Mouse (Mus musculus) heart, adult 9 months (tissue): ENCODE results near the gene Olfr957.

Experiments
- DNase-seq, 2 experiments: peaks; one replicate each; pipeline ENCODE4 v3.0.0; 2022; ENCODE audit warnings: low spot score in 2 of 2

Gene Olfr957

DNA sequence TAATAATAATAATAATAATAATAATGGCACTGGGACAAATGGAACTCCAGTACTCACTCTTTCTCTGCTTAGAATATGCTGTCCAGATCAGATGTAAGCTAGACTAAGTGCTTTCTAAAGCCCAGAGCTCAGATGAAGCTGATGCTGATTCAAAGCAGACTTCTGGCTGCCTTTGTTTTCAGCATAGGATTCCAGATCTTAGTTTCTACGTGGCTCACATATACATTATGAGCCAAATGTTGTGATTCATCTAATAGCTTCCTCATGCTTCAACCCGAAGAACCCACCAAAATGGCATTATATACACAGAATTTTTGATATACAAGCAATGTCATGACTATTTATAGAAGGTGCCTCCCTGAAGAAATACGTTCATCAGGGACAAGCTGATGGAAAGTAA is at the start of gene Olfr957:
TSS of gene Olfr957 (minus strand) at position 279 of the 400 bp plus-strand sequence.
- no peak for DNase-seq

DNA sequence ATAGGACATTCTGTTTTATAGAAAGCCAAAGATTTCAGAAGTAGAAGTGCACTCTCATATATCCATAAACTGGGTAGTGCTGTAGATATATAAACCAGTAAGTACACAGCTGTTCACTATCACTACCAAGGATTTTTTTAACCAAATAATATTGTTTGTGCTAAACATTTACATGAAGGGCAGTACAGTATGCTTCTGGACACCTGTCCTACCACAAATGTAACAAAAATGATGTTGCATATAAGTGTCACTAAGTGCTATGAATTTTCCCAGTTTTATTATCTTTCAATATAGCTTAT is 42.7 kb upstream of the Olfr957 start:
- DNase-seq, result no peak

DNA sequence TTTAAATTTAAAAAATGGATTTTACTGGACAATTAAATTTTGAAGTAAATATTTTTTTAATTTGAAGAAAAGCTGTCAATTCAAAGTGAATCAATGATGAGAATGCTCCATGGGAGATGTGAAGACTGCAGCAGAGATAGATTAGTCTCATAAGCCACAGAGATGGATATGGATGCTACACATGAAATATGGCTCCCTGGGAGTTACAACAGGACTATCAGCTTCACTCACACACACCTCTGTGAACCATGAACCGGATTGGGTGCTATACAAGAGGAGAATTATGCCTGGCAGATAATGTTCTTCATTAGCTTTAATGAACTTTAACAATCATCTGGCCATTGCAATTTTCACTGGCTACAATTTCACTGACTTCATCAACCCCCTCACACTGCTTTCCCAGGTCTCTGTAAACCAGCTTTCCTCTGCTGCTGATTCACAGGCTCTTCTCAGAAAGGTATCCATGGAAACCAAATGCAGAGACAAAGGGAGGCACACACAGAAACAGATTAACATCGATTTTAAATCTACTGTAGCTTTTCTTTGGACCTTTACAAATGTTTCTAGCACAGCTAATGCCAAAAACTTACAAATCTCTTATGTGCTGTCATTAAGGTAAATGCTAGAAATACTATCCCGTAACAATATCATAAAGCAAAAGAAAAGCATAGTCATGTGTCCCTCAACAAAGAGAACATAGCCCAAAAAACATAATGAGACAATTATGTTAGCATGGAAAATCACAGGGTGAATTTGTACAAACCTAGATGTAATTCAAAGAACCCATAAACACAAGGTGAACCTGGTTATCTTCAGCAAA is 42.1 kb upstream of the Olfr957 start:
- DNase-seq, result no peak

DNA sequence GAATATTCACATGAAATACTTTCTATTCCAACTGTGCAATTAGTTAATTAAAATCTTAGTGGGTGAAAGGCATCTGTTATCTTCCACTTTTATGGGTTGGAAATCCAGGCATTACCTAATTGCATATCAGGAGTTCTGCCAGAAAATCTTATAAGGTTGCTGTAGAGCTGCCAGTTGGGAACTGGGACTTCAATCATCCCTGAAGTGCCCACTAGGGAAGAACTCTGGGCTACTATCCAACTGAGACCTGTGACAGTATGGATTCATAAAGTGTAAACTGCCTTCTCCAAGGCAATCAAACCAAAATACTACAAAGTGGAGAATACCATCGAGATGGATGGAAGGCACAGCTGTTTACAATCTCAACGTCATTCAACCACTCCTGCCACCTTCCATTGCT is 38.3 kb upstream of the Olfr957 start, which contains the start of gene Olfr958:
TSS of gene Olfr958 (minus strand) at position 109 of the 400 bp plus-strand sequence.
- DNase-seq, result no peak

DNA sequence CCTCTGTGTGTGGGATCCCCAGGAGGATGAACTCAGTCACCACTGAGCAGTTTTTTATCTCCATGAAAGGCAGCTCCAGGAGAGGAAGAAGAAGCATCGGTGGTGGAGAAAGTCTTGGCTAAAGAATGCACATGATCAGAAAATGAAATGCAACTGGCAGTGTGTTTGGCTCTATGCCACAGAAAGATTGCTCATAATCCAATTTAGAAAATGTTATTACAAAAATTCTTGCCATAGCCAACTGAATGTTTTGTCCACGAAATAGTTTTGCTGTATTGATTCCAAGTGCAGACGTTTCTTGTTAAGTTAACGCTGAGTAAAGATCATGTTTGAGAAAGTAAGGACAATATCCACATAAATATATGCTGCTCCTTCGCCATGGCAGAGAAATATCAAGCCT is 35.2 kb upstream of the Olfr957 start:
- no peak for DNase-seq

DNA sequence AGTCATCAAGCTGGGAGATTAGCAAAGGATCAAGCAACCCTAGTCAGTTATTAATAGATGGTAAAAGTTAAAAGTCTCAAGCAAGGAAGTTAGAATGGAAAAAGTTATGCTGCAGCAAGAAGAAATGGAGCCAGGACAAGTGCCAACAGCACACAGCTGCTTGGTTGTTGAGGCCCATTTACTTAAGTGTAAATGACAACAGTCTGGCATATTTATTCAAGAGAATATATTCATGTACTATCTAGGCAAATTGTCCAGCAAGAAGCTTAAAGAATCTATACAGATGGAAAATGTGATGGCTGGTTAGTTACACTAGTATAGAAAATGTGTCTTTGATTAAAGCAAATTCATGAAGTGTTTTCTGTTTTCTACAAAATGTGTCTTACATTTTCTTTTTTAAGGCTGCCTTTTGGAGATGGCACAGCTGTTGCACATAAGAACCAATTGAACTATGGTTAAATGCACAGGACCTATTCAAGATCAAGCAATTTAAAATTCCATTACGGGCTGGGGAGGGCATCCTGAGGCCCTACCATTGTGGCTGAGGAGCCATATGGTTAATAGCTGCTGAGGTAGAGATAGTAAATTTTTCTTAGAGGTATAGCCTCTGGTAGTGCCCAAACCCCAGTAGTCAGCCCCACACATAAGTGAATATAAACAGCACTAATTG is 8.1 kb upstream of the Olfr957 start:
- DNase-seq, result no peak

DNA sequence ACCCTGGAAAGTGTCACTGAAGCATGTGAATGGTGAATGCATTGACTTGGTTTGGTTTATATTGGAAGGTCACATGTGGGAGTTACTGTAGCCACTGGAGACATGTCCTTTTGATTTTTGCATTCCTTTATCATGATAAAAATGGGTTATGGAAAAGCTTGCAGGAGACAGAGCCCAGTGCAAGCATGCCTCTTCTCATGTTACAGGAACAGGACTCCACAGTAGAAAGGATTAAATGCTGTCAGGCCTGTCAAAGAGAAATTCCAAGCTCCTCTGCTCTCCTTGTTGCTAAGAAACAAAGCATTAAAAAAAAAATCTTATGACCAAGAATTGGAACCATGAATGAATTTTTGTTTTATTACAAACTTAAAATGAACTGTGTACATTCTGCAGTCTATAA is 3.0 kb upstream of the Olfr957 start:
- no peak for DNase-seq

DNA sequence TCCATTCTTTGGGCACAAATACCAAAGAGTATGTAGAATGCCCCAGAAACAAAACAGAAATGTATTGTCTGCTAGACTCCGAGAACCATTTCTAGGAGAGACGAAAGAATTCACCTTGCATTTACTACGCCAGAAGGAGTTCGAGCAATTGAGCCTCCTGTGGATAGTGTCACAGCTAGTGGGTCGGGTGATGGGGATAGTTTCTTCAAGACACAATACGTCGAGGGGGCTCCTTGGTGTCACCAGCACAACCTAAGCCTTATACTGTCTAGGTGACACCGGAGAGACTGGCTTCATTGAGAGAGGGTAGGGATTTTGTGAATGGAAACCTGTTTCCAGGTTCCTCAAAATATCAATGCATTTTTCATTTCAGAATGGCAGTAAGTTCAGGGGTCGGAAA is 6.2 kb downstream of the Olfr957 start:
- DNase-seq, result no peak

DNA sequence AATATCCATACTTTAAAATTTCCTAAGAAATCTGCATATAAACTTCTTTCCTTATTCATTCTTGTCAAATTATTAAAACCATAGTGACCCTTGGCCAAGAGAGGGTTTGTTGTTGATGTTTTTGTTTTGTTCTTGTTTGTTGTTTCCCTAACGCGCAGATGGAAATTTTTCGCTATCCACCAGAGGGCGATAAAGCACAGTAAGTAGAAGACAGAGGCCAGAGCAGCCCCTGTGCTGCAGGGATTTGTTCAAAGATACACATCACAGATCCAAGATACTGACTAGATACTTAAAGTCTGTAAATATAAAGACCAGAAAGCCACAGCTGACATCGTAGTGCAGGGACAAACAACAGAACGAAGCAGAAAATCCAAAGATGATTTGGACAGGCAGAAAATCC is 6.6 kb downstream of the Olfr957 start:
- no peak for DNase-seq

DNA sequence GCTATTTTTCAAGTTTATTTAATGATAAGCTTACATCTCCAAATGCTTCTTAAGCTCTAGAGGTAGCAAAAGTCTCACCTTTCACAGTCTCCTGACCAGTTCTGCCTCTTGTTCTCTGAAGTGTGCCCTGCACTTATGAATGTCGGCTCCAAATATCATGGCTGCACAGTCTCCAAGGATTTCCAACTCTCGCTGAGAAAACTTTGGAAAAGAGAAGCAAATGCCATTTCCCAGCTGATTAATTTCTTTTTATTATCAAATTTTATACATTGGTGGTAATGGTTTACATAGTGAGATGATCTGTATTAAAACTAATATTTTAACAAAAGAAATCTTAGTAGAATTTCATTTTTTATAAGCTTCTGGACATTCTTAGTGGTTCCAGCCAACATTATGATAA is 21.7 kb downstream of the Olfr957 start, which contains the start of gene Olfr44:
TSS of gene Olfr44 (minus strand) at position 101 of the 400 bp plus-strand sequence.
- no peak for DNase-seq

DNA sequence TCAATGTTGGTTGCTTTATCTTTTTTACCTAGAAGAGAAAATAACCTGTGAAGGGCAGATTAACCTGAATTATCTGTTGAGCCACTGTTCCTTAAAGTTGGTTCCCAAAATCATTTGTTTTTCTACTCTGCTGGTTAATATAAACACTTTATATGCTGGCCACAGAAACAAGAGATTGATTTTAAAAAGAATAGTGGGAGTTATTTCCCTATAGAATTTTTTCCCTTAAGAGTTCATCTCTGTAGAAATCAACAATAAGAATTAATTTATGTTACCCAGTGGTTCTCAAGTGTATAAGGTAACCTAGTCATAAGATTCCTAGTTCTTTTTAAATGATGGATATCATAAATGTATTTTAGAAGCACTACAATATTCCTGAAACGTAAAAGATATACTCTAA is 43.8 kb downstream of the Olfr957 start, which contains the start of gene Olfr955:
TSS of gene Olfr955 (minus strand) at position 101 of the 400 bp plus-strand sequence.
- no peak for DNase-seq
